Mouse (Mus musculus): ENCODE data around the gene Coq4.

- no peak for TF ChIP-seq CTCF (IDR thresholded peaks at IDR 0.05; ENCODE audit: low read depth, low read length)
- no peak for TF ChIP-seq POLR2A (IDR thresholded peaks at IDR 0.05; ENCODE audit: borderline replicate concordance, low read depth, low read length)
Observed at GRCm38 (mm10) chr2:29845636-29846035, 58.3 kb downstream of the Coq4 start.
